Mouse (Mus musculus): ENCODE measurements around the gene Gm17268. TPM values are rescaled to one million over a fixed set of nuclear protein-coding genes. Genes with fewer than 3 reads are reported as not detected.
A peak's percentile ranks its signal among the peaks of the same experiment; 100 is the strongest.

Gm17268 gene
- total RNA-seq, 2 experiments from 2014 or later: not detected

DNA sequence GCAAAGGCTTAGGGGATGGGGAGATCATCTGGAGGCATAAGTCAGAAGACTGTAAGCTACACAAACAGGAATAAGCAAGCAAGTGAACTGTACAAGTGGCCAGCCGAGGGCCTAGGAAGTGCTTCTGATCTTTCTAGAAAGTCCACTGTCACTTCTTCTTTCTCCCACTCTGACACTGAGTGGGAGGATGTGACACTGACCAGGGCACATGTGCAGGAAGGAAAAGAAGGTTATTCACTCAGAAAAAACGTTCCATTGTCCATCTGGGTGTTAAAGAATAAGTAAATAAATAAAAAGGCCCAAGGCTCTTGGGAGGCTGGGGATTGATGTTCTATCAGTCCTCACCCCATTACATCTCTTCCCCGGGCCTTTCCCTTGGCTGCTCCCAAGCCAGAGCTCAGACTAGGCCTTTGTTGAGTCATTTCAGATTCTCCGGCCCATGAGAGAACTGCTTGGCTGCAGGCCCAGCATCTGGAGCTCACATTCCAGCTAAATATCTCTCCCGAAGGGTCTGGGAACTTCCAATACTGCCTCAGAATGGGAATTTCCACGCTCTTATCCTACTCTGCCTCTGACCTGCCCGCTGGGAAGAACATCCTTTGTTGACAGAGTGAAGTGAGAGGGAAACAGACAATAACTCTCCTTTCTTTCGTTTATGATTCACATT, 5.6 kb downstream of the Gm17268 start:
- intact Hi-C loops (cut with DNase I): no loop called here
- peak; percentile 74 to 78 for DNase-seq

DNA sequence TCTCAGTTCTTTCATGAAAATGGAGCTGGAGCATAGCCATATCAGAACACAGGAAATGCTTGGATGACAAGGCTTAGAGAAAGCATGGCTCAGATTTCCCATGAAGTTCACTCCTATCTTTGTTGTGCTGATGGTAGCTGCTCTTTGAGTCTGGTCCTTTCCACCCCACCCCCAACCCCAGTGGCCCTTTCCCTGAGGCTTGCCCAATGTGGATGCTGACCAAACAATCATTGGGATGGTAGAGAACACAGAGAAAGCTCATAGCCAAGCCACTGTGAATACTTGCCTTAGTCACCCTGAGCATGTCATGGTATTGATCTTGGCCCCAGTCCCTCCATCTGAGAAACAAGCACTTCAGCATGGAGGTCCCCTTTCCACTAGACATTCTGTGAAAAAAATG, 6.2 kb downstream of the Gm17268 start:
- intact Hi-C loops (cut with DNase I): no loop called here
- DNase-seq: no peak

DNA sequence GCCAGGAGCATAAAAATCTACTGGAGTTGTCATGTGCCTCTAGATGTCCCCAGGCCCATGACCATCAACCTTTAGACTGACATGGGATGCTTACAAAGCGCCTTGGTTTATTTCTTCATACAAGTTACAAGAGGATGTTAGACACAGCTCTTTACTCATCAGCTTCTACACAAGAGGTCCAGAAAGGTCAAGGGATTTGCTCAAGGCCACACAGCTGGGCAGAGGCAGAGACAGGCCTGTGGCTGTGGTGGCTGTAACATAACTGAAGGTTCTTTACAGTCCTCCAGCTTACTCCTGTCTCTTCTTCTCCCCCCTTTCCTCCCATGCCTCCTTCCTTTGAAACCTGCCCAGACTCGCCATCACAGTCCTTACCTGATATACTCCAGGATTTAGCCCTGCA, 8.2 kb downstream of the Gm17268 start:
- intact Hi-C loops (cut with DNase I): no loop called here
- no peak for DNase-seq

- intact Hi-C loops (cut with DNase I): no loop called here
- DNase-seq: no peak
Measured at GRCm38 (mm10) chr11:82023769-82024168, 14.6 kb downstream of the Gm17268 start.

DNA sequence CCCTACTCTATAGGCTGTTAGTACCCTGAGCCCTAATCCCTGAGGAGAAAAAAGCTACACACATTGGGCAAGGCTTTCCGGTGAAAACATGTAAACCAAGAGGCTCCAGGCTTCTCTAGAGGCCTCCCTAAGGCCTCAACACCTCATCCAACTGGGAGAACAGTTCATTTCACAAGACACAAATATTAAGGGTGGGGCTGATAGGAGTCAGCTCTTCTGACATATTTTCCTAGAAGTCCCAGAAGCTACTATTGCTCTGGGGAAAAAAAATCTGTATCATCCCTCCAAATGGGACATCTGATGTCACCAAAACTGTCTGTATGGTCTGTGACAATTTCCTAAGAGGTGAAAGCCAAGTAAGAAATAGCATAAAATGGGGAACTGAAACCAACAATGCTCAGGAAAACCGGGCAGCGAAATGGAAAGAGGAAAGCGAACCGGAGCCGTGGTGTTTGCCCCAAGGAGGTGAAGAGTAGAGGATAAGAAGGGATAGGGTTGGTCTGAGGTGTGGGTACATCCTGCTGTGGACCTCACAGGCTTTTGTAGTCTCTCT, 15.8 kb downstream of the Gm17268 start:
- no peak for DNase-seq
- intact Hi-C loops (cut with DNase I): no loop called here

GRCm38 (mm10) chr11:82021406-82021805, 17.0 kb downstream of the Gm17268 start:
- DNase-seq: no peak
- intact Hi-C loops (cut with DNase I): no loop called here

GRCm38 (mm10) chr11:82019793-82020192, 18.6 kb downstream of the Gm17268 start:
- intact Hi-C loops (cut with DNase I): no loop called here

DNA sequence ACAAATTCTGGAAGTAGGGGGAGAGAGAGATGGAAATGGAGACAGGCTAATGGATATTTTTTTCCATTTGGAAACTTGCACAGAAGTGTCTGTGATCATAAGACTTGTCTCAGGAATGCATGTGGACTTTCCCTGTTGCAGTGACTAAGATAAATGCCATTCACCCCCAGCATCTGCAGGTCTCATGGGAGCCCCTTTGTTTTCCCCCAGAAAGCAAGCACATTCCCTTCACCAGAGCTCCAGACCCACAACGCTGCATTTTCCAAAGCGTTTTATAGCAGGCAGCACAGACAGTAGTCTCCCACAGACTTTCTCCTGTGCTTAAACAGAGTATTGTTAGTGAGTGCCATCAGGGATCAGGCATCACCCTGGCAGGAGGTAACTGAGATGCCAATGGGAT, 19.0 kb downstream of the Gm17268 start:
- DNase-seq: no peak
- intact Hi-C loops (cut with DNase I): no loop called here

More at GRCm38 (mm10) chr11:82019793-82020192, 18.6 kb downstream of the Gm17268 start:
- DNase-seq: no peak

DNA sequence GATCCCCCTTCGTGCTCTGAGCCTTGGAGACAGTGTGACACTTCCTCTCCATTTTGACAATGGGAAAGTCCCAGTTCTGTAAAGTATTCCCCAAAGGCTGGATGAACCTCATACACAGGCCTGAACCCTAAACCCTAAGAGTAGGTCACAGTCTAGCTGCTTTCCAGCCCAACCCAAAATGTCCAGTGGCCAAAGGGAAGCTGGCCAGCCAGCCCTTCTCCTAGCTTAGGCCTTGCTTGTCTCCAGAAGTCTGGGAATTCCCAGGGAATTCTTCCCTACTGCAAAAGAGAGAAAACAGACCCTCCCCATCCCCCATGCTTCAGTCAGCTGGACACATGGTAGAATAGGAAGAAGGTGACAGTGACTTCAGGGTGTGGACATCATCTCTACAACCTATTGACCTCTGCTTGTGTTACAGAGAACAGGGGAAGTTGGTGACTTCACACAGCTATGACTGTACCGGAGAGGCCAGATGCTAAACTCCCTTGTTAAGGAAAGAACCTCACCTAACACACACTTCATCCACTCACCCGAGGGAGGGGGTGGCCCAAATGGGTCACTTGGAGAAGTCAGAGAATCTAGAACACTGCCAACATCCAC, 22.1 kb downstream of the Gm17268 start:
- intact Hi-C loops (cut with DNase I): no loop called here
- DNase-seq: peak in 1 of 2 experiments; percentile 41

DNA sequence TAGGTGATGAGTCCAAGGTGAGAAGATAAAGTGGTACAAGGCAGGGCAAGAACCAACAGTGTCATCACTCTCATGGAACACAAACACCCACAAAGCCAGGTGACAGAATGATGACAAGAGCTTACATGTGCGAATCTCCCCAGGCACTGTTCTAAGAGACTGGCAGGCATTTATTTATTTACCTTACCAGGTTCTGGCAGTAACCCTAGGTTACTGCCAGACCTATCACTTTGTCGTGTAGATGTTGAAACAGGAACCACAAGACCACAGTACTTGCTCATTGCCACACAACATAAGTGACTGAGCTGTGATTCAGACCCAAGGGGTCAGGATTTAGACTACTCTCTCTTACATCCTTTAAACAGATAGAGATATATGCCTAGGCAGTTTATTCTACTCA, 23.3 kb downstream of the Gm17268 start:
- intact Hi-C loops (cut with DNase I): no loop called here
- no peak for DNase-seq

DNA sequence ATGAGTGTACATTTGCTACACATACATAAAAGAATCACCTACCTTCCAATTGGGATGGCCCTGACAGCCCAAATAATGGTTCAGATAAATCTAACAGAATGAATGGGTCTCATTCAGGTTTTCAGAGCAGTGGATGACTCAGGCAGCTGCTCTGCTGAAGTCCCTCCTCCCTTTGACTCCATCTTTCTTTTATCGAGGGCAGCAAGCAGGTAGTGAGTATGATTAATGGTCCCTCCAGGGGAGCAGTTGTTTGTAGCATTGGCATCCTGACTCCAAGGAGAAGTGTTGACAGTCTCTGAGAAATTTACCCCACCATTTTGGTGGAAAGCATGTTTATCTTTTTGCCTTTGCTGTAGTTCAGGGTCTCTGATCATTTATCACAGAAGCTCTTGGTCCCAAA, 24.6 kb downstream of the Gm17268 start:
- DNase-seq: no peak
- intact Hi-C loops (cut with DNase I): no loop called here

- intact Hi-C loops (cut with DNase I): no loop called here
- DNase-seq: peak in 1 of 2 experiments; percentile 40
Measured at GRCm38 (mm10) chr11:82011411-82012193, 26.8 kb downstream of the Gm17268 start.

- DNase-seq: no peak
- intact Hi-C loops (cut with DNase I): no loop called here
Measured at GRCm38 (mm10) chr11:82010115-82010514, 28.2 kb downstream of the Gm17268 start.

DNA sequence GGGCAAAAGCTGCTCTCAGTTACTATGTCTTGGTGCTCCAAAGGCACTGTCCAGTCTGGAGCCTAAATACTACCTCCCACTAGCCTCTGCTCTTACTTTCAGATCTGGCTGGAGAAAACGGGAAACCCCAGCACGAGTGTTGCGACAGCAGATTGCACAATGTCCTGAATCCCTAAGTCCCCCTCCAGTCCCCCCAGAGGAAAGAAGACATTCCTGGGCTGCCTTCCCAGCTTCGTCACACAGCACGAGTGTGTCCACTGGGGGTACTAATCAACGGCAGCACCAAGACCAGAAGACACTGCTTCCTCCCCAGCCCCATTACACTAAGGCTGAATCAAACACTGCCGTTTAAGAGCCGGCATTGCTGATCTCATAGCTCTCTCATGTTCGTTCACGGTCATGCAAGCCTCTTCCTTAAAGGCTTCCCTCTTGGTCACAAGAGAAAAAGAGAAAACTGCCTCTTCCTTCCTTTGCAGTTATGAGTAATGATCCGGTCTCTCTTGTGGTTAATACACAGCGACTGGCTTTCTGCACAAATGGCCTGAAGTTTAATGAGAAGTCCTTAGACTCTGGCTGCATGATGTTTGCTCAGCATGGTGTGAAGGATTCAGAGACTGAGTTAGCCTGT, 31.5 kb downstream of the Gm17268 start:
- intact Hi-C loops (cut with DNase I): no loop called here
- DNase-seq: peak; percentile 75 to 85

DNA sequence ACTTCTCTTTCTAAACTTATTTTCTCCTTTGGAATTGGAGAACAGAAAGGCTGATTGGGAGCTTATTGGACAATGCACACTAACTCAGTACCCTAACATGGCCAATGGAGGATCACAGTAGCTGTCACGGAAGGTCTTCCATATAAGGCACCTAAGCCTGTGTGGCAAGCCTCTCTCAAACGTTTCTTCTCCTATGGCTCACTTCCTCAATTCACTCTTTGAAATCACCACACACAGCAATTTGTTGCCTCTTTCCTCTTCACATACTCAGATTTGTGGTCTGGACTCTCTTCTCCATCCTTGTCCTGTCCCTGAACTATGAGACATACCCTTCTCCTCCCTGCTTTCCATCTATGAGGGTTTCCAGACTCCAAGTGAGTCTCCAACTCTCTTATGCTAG, 33.6 kb downstream of the Gm17268 start:
- intact Hi-C loops (cut with DNase I): no loop called here
- no peak for DNase-seq

DNA sequence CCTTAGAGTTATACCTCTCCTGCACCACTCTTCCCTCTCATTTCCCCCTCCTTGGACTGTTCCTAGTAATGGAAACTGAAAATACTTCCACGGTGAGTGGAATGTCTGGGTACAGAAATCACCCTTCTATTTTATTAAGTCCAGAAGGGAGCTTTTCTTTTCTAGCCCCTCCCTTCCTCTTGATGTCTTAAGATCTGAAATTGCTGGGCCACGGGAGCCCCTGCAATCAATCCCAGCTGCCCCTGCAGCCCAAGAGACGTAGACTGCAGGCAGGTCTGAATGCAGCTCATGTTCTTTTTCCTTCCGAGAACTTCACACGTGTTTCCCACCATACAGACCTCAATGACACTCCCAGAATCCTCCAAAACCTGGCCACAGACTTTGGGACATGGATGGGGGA, 37.8 kb downstream of the Gm17268 start:
- intact Hi-C loops (cut with DNase I): no loop called here

DNA sequence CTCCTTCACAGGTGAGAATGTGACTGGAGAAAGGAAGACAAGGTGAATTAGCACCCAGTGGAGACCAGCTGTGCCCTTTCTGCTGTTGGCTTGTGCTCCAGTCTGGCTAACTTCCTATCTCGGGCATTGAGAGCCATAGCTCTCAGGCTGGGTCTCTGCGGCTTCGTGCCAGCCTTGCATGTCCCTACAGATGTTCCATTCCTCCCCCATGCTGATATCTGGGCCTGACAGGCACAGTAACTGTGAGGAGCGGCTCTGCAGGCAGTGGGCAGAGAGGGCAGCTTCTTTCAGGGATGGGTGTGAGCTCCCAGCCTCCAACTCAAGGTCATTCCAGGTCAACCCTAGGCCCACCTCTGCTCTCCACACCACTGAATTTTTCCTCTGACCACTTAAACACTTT, 38.9 kb downstream of the Gm17268 start:
- DNase-seq: no peak
- intact Hi-C loops (cut with DNase I): no loop called here

More for the DNA sequence above, 37.8 kb downstream of the Gm17268 start:
- no peak for DNase-seq

- DNase-seq: no peak
- intact Hi-C loops (cut with DNase I): no loop called here
Measured at GRCm38 (mm10) chr11:81998646-81999045, 39.7 kb downstream of the Gm17268 start.

- DNase-seq: no peak
- intact Hi-C loops (cut with DNase I): loop anchor here (2.0 kb wide), 2 partner anchors 38 to 50 kb away; partner anchors contain the start of gene Ccl2
Measured at GRCm38 (mm10) chr11:81997085-81997484, 41.3 kb downstream of the Gm17268 start.

DNA sequence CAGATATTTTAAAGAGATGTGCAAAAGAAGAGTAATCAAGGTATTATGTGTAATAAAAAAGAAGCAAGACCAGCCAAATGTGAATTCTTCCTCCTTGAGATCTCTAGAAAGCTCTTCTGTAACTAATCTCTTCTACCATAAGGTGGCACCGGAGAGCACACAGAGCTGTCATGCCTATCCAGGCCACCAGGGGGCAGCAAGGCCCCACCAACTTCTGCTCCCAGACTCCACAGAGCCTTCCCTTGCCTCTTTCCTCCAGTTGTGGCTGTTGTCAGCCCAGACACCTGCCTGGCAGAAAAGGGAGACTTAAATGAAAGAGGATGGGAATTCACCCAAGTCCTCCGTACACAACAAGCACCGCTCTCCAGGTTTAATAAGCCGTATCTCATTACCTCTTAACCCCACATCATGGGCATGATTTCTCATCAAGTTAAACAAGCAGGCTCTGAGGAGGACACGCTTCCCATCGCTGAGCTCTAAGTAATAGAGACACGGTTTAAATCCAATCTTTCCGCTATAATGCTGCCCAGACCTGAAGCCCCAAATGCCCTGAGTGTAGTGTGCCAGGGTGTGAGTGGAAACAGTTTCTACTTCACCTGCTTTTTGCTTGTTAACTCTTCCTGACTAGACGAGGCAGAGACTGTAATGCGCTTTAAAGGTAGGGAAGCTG, 42.1 kb downstream of the Gm17268 start:
- intact Hi-C loops (cut with DNase I): loop anchor here (1.0 to 2.0 kb wide), 3 partner anchors 38 to 181 kb away; partner anchors contain the start of gene Ccl2
- peak; percentile 77 to 81 for DNase-seq

Measured in heart, postnatal 36 days (tissue).